Mouse (Mus musculus) heart, postnatal 0 days (tissue): ENCODE results near the gene Tspan33.

Source experiments
- CTCF ChIP-seq: IDR thresholded peaks from 2 replicates; pipeline ENCODE4 v1.5.1; 2016; ENCODE audit warnings: antibody characterized with exemption, control low read depth, low read depth
- EP300 ChIP-seq: IDR thresholded peaks from 2 replicates; pipeline ENCODE4 v1.6.1; 2016; ENCODE audit warnings: antibody characterized with exemption, low read depth

DNA sequence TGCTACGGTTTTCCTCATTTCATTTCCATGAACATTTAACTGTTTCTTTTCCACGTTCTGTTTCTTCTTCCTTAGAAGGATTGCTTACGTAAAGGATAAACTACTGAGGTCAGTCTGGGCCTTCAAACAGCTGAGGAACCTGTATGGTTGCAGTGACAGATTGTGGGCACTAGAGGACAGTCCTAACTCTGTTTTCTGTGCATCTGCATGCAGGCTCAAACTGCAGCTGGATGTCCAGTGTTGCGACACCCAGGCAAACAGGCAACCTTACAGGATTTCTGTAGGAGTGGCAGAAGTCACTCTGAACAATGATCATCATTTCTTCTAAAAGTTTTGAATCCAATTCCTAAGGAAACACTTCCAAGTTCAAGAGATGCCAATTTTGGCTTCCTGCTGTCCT, 68.5 kb downstream of the Tspan33 start:
- TF ChIP-seq CTCF (peak; percentile 62), EP300 (no peak)
